Mouse (Mus musculus): ENCODE data around the gene Rffl. TPM values are rescaled to one million over a fixed set of nuclear protein-coding genes. Genes with fewer than 3 reads are reported as not detected.

The Rffl gene
- polyA plus RNA-seq, 1 experiment from 2014 or later, result 13.6 TPM

- 85% methylated on average over 7 of the region's 7 CpGs for WGBS
- Histone ChIP-seq H3K9ac (ENCODE audit: low read depth, low read length) (no peak overlapping the region), H3K4me3 (ENCODE audit: low read length) (no peak overlapping the region), H3K9me3 (ENCODE audit: control insufficient read depth, low read length) (no peaks in the 10 kb centered on the region), H3K36me3 (ENCODE audit: control insufficient read depth, insufficient read depth, low read length) (no peaks in the 10 kb centered on the region), H3K27ac (ENCODE audit: low read length) (no peak overlapping the region), H3K27me3 (replicated peaks; ENCODE audit: control insufficient read depth, insufficient read depth, low read length) (no peaks in the 10 kb centered on the region), H3K4me1 (ENCODE audit: control insufficient read depth, insufficient read depth, low read length) (0 out of 2 replicates have a peak, but pooled peaks cover 5% of the 10 kb centered on the region), H3K4me2 (ENCODE audit: low read depth, low read length) (no peak overlapping the region)
- ATAC-seq, result no peak
Measured at GRCm38 (mm10) chr11:82852958-82853357, 18.1 kb downstream of the Rffl start.

- Histone ChIP-seq H3K9ac (ENCODE audit: low read depth, low read length) (no peak overlapping the region), H3K4me2 (ENCODE audit: low read depth, low read length) (no peak overlapping the region), H3K27me3 (replicated peaks; ENCODE audit: control insufficient read depth, insufficient read depth, low read length) (no peaks in the 10 kb centered on the region), H3K4me3 (ENCODE audit: low read length) (no peak overlapping the region), H3K27ac (ENCODE audit: low read length) (no peak overlapping the region), H3K4me1 (ENCODE audit: control insufficient read depth, insufficient read depth, low read length) (0 out of 2 replicates have a peak, but pooled peaks cover 5% of the 10 kb centered on the region), H3K36me3 (ENCODE audit: control insufficient read depth, insufficient read depth, low read length) (no peaks in the 10 kb centered on the region), H3K9me3 (ENCODE audit: control insufficient read depth, low read length) (no peaks in the 10 kb centered on the region)
- no peak for ATAC-seq
- WGBS, result 85% methylated on average over 10 of the region's 10 CpGs
Measured at GRCm38 (mm10) chr11:82852540-82852939, 18.5 kb downstream of the Rffl start.

- no peak for ATAC-seq
- Histone ChIP-seq H3K4me1 (ENCODE audit: control insufficient read depth, insufficient read depth, low read length) (0 out of 2 replicates have a peak, but pooled peaks cover 5% of the 10 kb centered on the region), H3K36me3 (ENCODE audit: control insufficient read depth, insufficient read depth, low read length) (no peaks in the 10 kb centered on the region), H3K9ac (ENCODE audit: low read depth, low read length) (no peak overlapping the region), H3K27me3 (replicated peaks; ENCODE audit: control insufficient read depth, insufficient read depth, low read length) (no peaks in the 10 kb centered on the region), H3K9me3 (ENCODE audit: control insufficient read depth, low read length) (no peaks in the 10 kb centered on the region), H3K27ac (ENCODE audit: low read length) (no peak overlapping the region), H3K4me2 (ENCODE audit: low read depth, low read length) (no peak overlapping the region), H3K4me3 (ENCODE audit: low read length) (no peak overlapping the region)
- 79% methylated on average over 11 of the region's 11 CpGs for WGBS
Measured at GRCm38 (mm10) chr11:82852115-82852514, 18.9 kb downstream of the Rffl start.

- Histone ChIP-seq H3K4me2 (ENCODE audit: low read depth, low read length) (no peak overlapping the region), H3K4me1 (ENCODE audit: control insufficient read depth, insufficient read depth, low read length) (peaks cover 8% of the 10 kb centered on the region), H3K27ac (ENCODE audit: low read length) (no peak overlapping the region), H3K4me3 (ENCODE audit: low read length) (no peak overlapping the region), H3K36me3 (ENCODE audit: control insufficient read depth, insufficient read depth, low read length) (no peaks in the 10 kb centered on the region), H3K9me3 (ENCODE audit: control insufficient read depth, low read length) (no peaks in the 10 kb centered on the region), H3K27me3 (replicated peaks; ENCODE audit: control insufficient read depth, insufficient read depth, low read length) (no peaks in the 10 kb centered on the region), H3K9ac (ENCODE audit: low read depth, low read length) (no peak overlapping the region)
- ATAC-seq, result no peak
- 80% methylated on average over 5 of the region's 5 CpGs for WGBS
Measured at GRCm38 (mm10) chr11:82850259-82850658, 20.8 kb downstream of the Rffl start.

GRCm38 (mm10) chr11:82847571-82848000 is 23.4 kb downstream of the Rffl start:
- ATAC-seq, result peak; percentile 45; the same call in 1 of the 2 replicates
- Histone ChIP-seq H3K27ac (ENCODE audit: low read length) (no peak overlapping the region), H3K4me2 (ENCODE audit: low read depth, low read length) (no peak overlapping the region), H3K9me3 (ENCODE audit: control insufficient read depth, low read length) (no peaks in the 10 kb centered on the region), H3K4me3 (ENCODE audit: low read length) (no peak overlapping the region), H3K27me3 (replicated peaks; ENCODE audit: control insufficient read depth, insufficient read depth, low read length) (no peaks in the 10 kb centered on the region), H3K4me1 (ENCODE audit: control insufficient read depth, insufficient read depth, low read length) (peaks cover 12% of the 10 kb centered on the region), H3K9ac (ENCODE audit: low read depth, low read length) (no peak overlapping the region), H3K36me3 (ENCODE audit: control insufficient read depth, insufficient read depth, low read length) (no peaks in the 10 kb centered on the region)
- 60% methylated on average over 6 of the region's 6 CpGs for WGBS

- no peak overlapping the region for H3K4me2 ChIP-seq (ENCODE audit: low read depth, low read length)
- no peak overlapping the region for H3K4me3 ChIP-seq (ENCODE audit: low read length)
- no peaks in the 10 kb centered on the region for H3K36me3 ChIP-seq (ENCODE audit: control insufficient read depth, insufficient read depth, low read length)
- no peak overlapping the region for H3K9ac ChIP-seq (ENCODE audit: low read depth, low read length)
- peaks cover 12% of the 10 kb centered on the region for H3K4me1 ChIP-seq (ENCODE audit: control insufficient read depth, insufficient read depth, low read length)
- H3K27me3 ChIP-seq (replicated peaks; ENCODE audit: control insufficient read depth, insufficient read depth, low read length), result no peaks in the 10 kb centered on the region
- no peak for ATAC-seq
- no peak overlapping the region for H3K27ac ChIP-seq (ENCODE audit: low read length)
- WGBS, result 90% methylated on average over 3 of the region's 3 CpGs
- H3K9me3 ChIP-seq (ENCODE audit: control insufficient read depth, low read length), result no peaks in the 10 kb centered on the region
Measured at GRCm38 (mm10) chr11:82846938-82847337, 24.1 kb downstream of the Rffl start.

- peaks cover 12% of the 10 kb centered on the region for H3K4me1 ChIP-seq (ENCODE audit: control insufficient read depth, insufficient read depth, low read length)
- H3K4me3 ChIP-seq (ENCODE audit: low read length), result no peak overlapping the region
- ATAC-seq, result peak; percentile 68
- H3K36me3 ChIP-seq (ENCODE audit: control insufficient read depth, insufficient read depth, low read length), result no peaks in the 10 kb centered on the region
- no peaks in the 10 kb centered on the region for H3K27me3 ChIP-seq (replicated peaks; ENCODE audit: control insufficient read depth, insufficient read depth, low read length)
- H3K9ac ChIP-seq (ENCODE audit: low read depth, low read length), result peak overlapping the region; percentile 46
- H3K27ac ChIP-seq (ENCODE audit: low read length), result no peak overlapping the region
- H3K9me3 ChIP-seq (ENCODE audit: control insufficient read depth, low read length), result no peaks in the 10 kb centered on the region
- 38% methylated on average over 4 of the region's 4 CpGs for WGBS
- H3K4me2 ChIP-seq (ENCODE audit: low read depth, low read length), result peak overlapping the region; percentile 34
Measured at GRCm38 (mm10) chr11:82846079-82846436, 25.0 kb downstream of the Rffl start.

GRCm38 (mm10) chr11:82845415-82846078 is 25.5 kb downstream of the Rffl start:
- WGBS, result 23% methylated on average over 16 of the region's 16 CpGs
- Histone ChIP-seq H3K27ac (ENCODE audit: low read length) (no peak overlapping the region), H3K9ac (ENCODE audit: low read depth, low read length) (peak overlapping the region; percentile 46)

GRCm38 (mm10) chr11:82844771-82845414 is 26.1 kb downstream of the Rffl start:
- H3K27ac ChIP-seq (ENCODE audit: low read length), result no peak overlapping the region
- H3K36me3 ChIP-seq (ENCODE audit: control insufficient read depth, insufficient read depth, low read length), result no peaks in the 10 kb centered on the region
- ATAC-seq, result no peak
- peak overlapping the region; percentile 46; the same call in 1 of the 2 replicates for H3K9ac ChIP-seq (ENCODE audit: low read depth, low read length)
- peaks cover 12% of the 10 kb centered on the region for H3K4me1 ChIP-seq (ENCODE audit: control insufficient read depth, insufficient read depth, low read length)
- no peaks in the 10 kb centered on the region for H3K9me3 ChIP-seq (ENCODE audit: control insufficient read depth, low read length)
- no peak overlapping the region for H3K4me3 ChIP-seq (ENCODE audit: low read length)
- WGBS, result 63% methylated on average over 11 of the region's 11 CpGs
- no peaks in the 10 kb centered on the region for H3K27me3 ChIP-seq (replicated peaks; ENCODE audit: control insufficient read depth, insufficient read depth, low read length)
- H3K4me2 ChIP-seq (ENCODE audit: low read depth, low read length), result no peak overlapping the region

More at GRCm38 (mm10) chr11:82845415-82846078, 25.5 kb downstream of the Rffl start:
- ATAC-seq, result peak; percentile 96
- Histone ChIP-seq H3K4me1 (ENCODE audit: control insufficient read depth, insufficient read depth, low read length) (peaks cover 12% of the 10 kb centered on the region), H3K4me2 (ENCODE audit: low read depth, low read length) (peak overlapping the region; percentile 34), H3K36me3 (ENCODE audit: control insufficient read depth, insufficient read depth, low read length) (no peaks in the 10 kb centered on the region), H3K27me3 (replicated peaks; ENCODE audit: control insufficient read depth, insufficient read depth, low read length) (no peaks in the 10 kb centered on the region), H3K4me3 (ENCODE audit: low read length) (peak overlapping the region; percentile 25; the same call in 1 of the 2 replicates), H3K9me3 (ENCODE audit: control insufficient read depth, low read length) (no peaks in the 10 kb centered on the region)

Measured in intestine, embryonic 16.5 days (tissue).